Mouse (Mus musculus): ENCODE data around the gene Mchr1.
"Not testable (repeated sequence)": the region's sequence is repeated elsewhere in the genome, so short reads cannot be mapped to it uniquely, and the experiment has no call there.

The Mchr1 gene

GRCm38 (mm10) chr15:81235086-81235920 lies at the start of gene Mchr1:
Gene Mchr1 (plus strand): TSS chr15:81235499.
- peak; percentile 13 for DNase-seq

GRCm38 (mm10) chr15:81189061-81189460 lies 46.2 kb upstream of the Mchr1 start:
- no peak for DNase-seq

- DNase-seq, result no peak
These were observed 45.2 kb upstream of the Mchr1 start for GRCm38 (mm10) chr15:81190011-81190629.

- peak; percentile 99 for DNase-seq
These were observed 44.6 kb upstream of the Mchr1 start, which contains the start of gene Mrtfa for GRCm38 (mm10) chr15:81190630-81191178. Gene Mrtfa (minus strand): TSS chr15:81190757.

- DNase-seq, result no peak
These were observed 44.0 kb upstream of the Mchr1 start for GRCm38 (mm10) chr15:81191303-81191702.

- DNase-seq, result no peak
These were observed 43.0 kb upstream of the Mchr1 start for GRCm38 (mm10) chr15:81192316-81192715.

GRCm38 (mm10) chr15:81192858-81193257 lies 42.4 kb upstream of the Mchr1 start:
- no peak for DNase-seq

GRCm38 (mm10) chr15:81194791-81195190 lies 40.5 kb upstream of the Mchr1 start:
- DNase-seq, result no peak

- DNase-seq, result no peak
These were observed 39.9 kb upstream of the Mchr1 start for GRCm38 (mm10) chr15:81195447-81195846.

GRCm38 (mm10) chr15:81197197-81197596 lies 38.1 kb upstream of the Mchr1 start:
- no peak for DNase-seq

- no peak for DNase-seq
These were observed 36.9 kb upstream of the Mchr1 start for GRCm38 (mm10) chr15:81198447-81198846.

- DNase-seq, result peak; percentile 56
These were observed 35.8 kb upstream of the Mchr1 start for GRCm38 (mm10) chr15:81199372-81199959.

- no peak for DNase-seq
These were observed 32.8 kb upstream of the Mchr1 start for GRCm38 (mm10) chr15:81202462-81202861.

GRCm38 (mm10) chr15:81210496-81210895 lies 24.8 kb upstream of the Mchr1 start:
- DNase-seq, result no peak

GRCm38 (mm10) chr15:81212976-81213375 lies 22.3 kb upstream of the Mchr1 start:
- no peak for DNase-seq

- DNase-seq, result no peak
These were observed 18.2 kb upstream of the Mchr1 start for GRCm38 (mm10) chr15:81216906-81217653.

- DNase-seq, result no peak
These were observed 16.2 kb upstream of the Mchr1 start for GRCm38 (mm10) chr15:81219054-81219453.

- DNase-seq, result not testable (repeated sequence)
These were observed 15.2 kb upstream of the Mchr1 start for GRCm38 (mm10) chr15:81220051-81220450.

- no peak for DNase-seq
These were observed 13.9 kb upstream of the Mchr1 start for GRCm38 (mm10) chr15:81221446-81221845.

GRCm38 (mm10) chr15:81225016-81225415 lies 10.3 kb upstream of the Mchr1 start:
- no peak for DNase-seq

GRCm38 (mm10) chr15:81225732-81226131 lies 9.6 kb upstream of the Mchr1 start:
- DNase-seq, result no peak

- DNase-seq, result no peak
These were observed 8.5 kb upstream of the Mchr1 start for GRCm38 (mm10) chr15:81226796-81227195.

- no peak for DNase-seq
These were observed 8.0 kb upstream of the Mchr1 start for GRCm38 (mm10) chr15:81227275-81227674.
